Mouse (Mus musculus): ENCODE data around the gene Unk.
A peak's percentile ranks its signal among the peaks of the same experiment; 100 is the strongest.

- TF ChIP-seq EP300 (IDR thresholded peaks at IDR 0.05) (peak; percentile 69; the same call in 1 of the 2 replicates), CTCF (IDR thresholded peaks at IDR 0.05) (no peak)
Observed at GRCm38 (mm10) chr11:116104006-116104646, 74.0 kb downstream of the Unk start.

All from lung, postnatal 0 days (tissue).